Mouse (Mus musculus): ENCODE results near the gene Gm43720.

Gm43720 gene

DNA sequence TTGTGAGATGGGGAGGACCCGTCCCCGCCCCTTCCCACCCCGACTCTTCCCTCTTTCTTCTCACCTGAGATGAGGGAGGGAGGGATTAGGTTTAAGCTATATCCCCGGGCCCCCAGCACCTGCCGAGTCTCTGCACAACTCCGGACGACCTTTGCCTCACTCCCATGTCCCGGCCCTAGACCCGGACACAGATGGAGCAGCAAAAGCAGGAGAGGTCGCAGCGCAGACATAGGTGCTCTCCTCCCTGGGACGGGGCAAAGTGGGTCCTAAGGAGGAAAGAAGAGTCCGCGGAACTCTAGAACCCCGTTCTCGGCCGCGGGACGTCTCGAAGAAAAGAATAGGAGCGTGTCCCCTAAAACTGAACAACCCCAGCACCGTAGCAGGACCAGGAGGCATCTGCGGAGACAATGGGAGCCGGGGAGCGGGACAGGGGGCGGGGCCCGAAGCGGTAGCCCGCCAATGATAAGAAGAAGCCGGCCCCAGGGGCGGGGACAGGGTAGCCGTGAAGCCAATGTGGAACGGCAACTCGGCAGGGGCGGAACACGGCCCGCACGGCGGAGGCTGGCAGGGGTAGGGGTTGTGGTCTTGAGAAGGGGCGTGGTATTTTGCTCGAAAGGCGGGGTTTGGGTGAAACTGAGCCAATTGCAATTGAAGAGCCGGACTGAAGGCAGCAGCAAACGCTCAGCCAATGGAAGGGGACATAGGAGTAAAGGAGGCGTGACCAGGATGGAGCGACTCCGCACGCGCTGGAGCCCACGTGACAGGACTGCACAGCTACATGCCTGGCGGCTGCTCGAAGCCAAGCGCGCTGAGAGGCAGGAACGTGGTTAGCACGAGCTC is at the start of gene Gm43720, which contains the start of the genes Gpc2 and Stag3:
TSS of gene Gm43720 (minus strand) at position 374 of the 840 bp plus-strand sequence.
TSS of gene Gpc2 (minus strand) at position 421 of the 840 bp plus-strand sequence.
TSS of gene Stag3 (plus strand) at position 656 of the 840 bp plus-strand sequence.
- DNase-seq (ENCODE audit: low read depth, low spot score) = peak; percentile 80

- no peak for DNase-seq (ENCODE audit: low read depth, low spot score)
Measured at GRCm38 (mm10) chr5:138312795-138313194, 33.0 kb upstream of the Gm43720 start.

DNA sequence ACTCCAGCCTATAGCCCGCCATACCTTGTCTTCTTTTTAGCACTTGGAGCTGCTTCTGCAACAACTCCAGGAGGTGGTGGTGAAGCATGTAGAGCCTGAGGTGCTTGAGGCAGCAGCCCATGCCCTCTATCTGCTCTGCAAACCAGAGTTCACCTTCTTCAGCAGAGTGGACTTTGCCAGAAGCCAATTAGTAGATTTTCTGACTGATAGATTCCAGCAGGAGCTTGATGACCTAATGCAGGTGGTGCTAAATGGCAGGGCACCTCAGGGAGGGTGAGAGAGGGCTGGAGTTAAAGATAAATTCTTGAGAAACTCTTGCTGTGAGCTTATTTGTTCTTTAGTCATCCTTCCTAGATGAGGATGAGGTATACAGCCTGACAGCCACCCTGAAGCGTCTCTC is 19.9 kb upstream of the Gm43720 start:
- no peak for DNase-seq (ENCODE audit: low read depth, low spot score)

DNA sequence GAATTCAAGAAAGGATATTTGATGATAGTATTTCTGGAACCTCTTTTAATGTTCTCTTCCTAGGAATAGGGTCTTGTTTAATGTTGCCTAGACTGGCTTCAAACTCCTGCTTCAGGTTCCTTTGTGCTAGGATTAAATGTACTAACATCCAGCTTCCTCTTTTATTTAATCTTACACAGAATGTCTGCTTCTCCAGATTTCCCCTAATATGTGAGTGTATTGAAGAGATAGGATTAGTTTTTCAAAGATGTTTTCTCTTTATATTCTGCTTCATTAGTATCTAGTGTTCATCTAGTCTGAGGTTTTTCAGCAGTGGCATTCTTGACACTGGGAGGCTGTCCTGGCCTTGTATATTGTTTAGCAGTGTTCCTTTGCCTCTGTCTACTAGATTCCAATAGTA is 14.4 kb upstream of the Gm43720 start:
- no peak for DNase-seq (ENCODE audit: low read depth, low spot score)

- no peak for DNase-seq (ENCODE audit: low read depth, low spot score)
Measured at GRCm38 (mm10) chr5:138291638-138292037, 11.9 kb upstream of the Gm43720 start.

DNA sequence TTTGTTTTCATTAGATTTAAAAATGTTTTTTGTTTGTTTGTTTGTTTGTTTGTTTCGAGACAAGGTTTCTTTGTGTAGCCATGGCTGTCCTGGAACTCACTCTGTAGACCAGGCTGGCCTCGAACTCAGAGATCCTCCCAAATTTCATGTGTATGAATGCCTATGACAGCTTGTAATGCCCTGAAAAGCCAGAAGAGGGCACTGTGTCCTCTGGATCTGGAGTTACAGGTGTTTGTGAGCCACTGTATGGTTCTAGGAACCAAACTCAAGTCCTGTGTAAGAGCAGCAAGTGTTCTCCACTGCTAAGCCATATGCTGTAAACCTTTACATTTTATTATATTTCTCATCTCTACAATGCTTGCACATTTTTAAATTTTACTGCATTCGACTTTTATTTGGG is 8.1 kb upstream of the Gm43720 start:
- DNase-seq (ENCODE audit: low read depth, low spot score) = no peak

- no peak for DNase-seq (ENCODE audit: low read depth, low spot score)
Measured at GRCm38 (mm10) chr5:138283540-138283939, 3.8 kb upstream of the Gm43720 start.

DNA sequence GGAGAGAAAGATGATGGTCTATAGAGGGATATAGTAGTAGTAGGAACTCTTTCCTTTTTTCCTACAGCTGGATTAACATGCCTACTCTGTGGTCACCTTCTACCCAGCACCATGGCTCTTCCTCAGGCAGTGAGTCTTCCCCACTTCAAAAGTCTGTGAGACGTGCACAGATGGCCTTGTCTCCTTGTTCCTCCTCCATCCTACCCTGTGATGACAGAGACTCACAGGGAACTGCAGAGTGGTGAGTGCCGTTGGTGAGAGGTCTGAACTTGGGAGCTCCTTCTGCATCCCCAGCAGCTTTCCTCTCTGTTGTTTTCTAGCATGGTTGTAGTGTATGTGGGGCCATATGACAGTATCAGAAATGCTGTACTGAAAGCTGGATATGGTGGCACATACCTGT is 2.0 kb upstream of the Gm43720 start:
- no peak for DNase-seq (ENCODE audit: low read depth, low spot score)

DNA sequence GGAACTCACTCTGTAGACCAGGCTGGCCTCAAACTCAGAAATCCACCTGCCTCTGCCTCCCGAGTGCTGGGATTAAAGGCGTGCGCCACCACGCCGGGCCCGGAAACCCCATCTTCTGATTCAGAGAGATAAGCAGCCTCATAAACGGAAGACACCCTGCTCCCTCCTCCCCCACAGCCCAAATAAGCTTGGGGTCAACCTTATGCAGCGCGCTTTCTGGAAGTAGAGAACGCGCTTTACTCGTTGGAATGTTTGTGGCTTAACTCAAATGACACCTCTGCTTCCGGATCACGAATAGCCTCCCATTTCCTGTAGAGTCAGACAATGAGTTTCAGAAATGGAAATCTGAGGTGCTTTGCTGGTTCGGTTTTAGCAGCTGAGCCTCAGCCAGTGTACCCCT is 1.1 kb upstream of the Gm43720 start:
- no peak for DNase-seq (ENCODE audit: low read depth, low spot score)

GRCm38 (mm10) chr5:138280425-138280768 is 639 bp upstream of the Gm43720 start:
- DNase-seq (ENCODE audit: low read depth, low spot score) = no peak

GRCm38 (mm10) chr5:138277994-138278393 is 1.8 kb downstream of the Gm43720 start:
- no peak for DNase-seq (ENCODE audit: low read depth, low spot score)

DNA sequence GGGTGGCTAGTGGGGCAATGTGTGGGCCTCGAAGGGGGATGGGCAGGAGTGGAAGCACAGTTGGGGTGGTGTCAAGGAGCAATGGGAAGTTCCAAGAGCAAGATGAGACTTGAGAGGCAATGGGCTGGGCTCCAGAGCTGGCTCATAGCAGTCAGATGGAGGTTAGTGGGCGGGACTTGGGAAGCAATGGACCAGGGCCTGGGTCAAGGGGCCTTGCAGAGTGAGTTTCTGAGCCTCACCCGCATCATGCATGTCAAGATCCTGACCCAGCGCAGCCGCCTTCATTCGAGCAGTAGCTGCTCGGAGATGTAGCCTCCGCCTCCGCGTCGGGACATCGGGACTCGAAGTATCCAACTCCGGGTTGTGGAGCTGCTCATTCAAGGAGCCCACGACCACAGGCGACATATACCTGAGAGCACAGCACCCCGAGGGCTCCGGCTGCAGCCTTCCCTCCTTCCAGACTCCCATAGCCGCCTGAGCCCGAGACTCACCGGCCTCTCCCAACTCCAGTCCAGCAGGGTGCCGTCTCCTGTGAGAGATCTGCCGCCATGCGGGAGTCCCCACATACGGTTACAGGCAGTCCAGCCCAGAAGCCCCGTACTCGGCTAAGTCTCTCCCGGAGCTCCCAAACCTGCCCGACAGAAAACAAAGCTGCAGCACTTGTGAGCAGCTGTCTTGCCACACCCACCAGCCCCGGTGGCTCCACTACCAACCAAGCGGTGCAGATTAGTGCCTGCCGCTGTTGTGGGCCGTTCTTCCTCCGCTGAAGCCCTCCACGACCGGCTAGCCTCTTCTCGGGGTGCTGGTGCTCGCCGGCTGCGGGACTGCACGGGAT is 4.3 kb downstream of the Gm43720 start:
- DNase-seq (ENCODE audit: low read depth, low spot score) = no peak

GRCm38 (mm10) chr5:138274186-138274585 is 5.6 kb downstream of the Gm43720 start:
- no peak for DNase-seq (ENCODE audit: low read depth, low spot score)

GRCm38 (mm10) chr5:138272409-138272923 is 7.3 kb downstream of the Gm43720 start, which contains the start of gene Gal3st4:
TSS of gene Gal3st4 (minus strand) at chr5:138272840.
- DNase-seq (ENCODE audit: low read depth, low spot score) = no peak

- DNase-seq (ENCODE audit: low read depth, low spot score) = no peak
Measured at GRCm38 (mm10) chr5:138271232-138271631, 8.5 kb downstream of the Gm43720 start.

- DNase-seq (ENCODE audit: low read depth, low spot score) = peak; percentile 32
Measured at GRCm38 (mm10) chr5:138268980-138269379, 10.8 kb downstream of the Gm43720 start.

DNA sequence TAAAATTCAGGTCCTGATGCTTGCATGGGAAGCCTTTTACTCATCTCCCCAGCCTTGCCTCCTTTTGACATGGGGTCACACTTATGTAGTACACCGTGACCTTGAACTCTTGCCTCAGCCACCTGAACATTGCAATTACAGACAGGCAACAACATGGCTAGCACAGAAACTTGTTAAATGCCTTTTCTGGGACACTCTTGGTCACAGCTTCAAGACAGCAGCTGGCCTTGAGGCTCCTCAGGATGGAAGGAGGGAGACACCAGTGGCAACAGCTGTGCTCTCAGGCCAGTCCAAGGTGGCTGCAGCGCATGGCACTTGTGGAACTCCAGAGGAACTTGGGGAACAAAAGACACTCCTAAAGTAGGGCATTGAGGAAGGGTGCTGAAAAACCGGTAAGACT is 12.6 kb downstream of the Gm43720 start:
- DNase-seq (ENCODE audit: low read depth, low spot score) = no peak

- DNase-seq (ENCODE audit: low read depth, low spot score) = no peak
Measured at GRCm38 (mm10) chr5:138265712-138266111, 14.0 kb downstream of the Gm43720 start.

DNA sequence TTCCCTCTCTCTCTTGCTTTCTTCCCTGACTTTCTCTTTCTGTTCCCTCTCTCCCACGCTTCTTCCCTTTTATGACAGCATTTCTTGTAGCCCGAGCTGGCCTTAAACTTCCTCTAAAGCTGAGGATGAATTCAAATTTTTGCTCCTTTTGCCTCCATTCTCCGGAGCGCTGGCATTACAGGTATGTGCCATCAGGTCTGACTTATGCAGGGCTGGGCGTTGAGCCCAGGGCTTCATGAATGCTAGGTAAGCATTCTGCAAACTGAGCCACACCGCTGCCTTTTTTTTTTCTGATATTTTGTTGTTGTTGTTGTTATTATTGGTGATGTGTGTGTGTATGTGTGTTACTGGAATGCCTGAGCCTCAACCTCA is 15.6 kb downstream of the Gm43720 start:
- no peak for DNase-seq (ENCODE audit: low read depth, low spot score)

DNA sequence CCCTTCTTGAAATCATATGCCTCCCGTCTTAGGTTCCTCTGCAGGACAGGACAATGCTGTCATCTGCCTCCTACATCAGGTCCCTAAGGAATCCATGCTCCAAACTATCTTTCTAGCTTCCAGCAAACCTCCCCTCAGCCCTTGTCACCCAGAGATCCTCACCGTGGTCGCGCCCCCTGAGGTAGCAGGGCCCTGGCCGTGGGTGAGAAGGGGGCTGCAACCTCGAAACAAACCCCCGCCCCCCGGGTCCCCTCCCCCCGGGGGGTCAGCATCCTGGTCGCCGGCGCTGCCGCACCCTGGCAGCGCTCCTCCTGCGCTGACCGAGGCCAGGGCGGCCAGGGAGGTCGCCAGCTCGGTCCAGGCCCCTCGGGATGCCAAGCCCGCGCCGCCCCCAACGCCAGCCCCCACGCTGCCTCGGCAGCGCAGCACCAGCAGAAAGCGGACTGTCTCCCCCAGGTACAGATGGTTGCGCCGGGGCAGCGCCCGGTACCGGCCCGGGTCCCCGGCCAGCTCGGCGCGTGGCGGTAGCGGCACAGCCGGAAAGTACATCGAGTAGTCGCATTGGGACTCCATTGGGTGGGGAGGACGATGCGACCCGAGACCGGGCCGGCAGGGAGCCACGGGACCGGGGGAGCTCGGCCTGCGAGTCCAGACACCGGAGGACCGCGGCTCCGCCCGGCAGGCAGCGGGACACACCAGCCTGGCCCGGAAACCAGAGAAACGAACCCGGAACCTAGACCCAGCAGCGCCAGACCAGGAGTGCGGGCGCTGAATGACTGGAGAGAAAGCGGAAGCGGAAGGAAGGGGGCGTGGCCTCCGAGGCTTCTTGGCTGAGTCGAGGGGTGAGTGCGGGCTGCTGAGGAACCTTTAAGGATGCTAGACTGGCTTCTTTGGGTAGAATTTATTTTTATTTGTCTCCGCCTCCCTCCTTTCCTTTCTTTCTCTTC is 16.2 kb downstream of the Gm43720 start, which contains the start of gene BC037034:
TSS of gene BC037034 (minus strand) at position 774 of the 947 bp plus-strand sequence.
- DNase-seq (ENCODE audit: low read depth, low spot score) = peak; percentile 88

Data from telencephalon, adult 2 months (tissue).